Comparison of ENCODE assay signal across 22 mouse cellular contexts in the genomic region with DNA sequence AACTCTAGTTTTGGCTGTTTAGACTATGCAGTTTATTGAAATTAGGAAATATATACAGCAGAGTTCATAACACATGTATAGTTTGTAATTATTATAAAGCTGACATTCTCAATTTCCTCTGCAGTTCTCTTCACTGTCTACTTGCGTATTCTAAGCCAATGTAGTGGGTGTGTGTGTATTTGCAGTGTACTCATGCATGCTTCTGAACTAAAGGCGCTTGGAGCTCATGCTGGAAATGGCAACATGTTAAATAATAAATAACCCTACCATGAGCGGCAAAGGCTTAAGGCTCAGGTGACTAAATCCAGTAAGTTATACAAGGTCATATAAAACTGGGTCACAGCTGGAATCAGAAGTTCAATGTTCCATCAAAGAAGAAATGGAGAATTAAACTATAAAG. TPM values are rescaled to one million over a fixed set of nuclear protein-coding genes. Genes with fewer than 3 reads are reported as not detected.
A peak's percentile ranks its signal among the peaks of the same experiment; 100 is the strongest.
DNase-seq lines count a peak whose midpoint lies in the region; ATAC-seq lines count a peak whose summit lies in the region.
"Had no signal": no experiment of that assay in that cellular context is flagged by ENCODE, and none has a peak within 500 bp of the region (broad histone marks: within the 10 kb centered on the region; RNA-seq: fewer than 3 reads in every experiment).

No protein-coding gene starts in this region.

- no peak for ATAC-seq in kidney, embryonic 16.5 days (ENCODE audit: low FRiP score, low TSS enrichment)
- ATAC-seq in heart, embryonic 11.5 days (replicated peaks; ENCODE audit: insufficient number of reproducible peaks, low FRiP score, low TSS enrichment) = no peak
- ATAC-seq: CD4-positive, CD25-positive, alpha-beta regulatory T cell, adult 4 months; forebrain, embryonic 13.5 days; forebrain, postnatal 0 days had no signal

- no peaks in the 10 kb centered on the region for H3K36me3 ChIP-seq in kidney, embryonic 16.5 days (ENCODE audit: insufficient read depth, low read length)
- no peaks in the 10 kb centered on the region for H3K36me3 ChIP-seq in heart, embryonic 11.5 days (ENCODE audit: control insufficient read depth, insufficient read depth, low read length)
- H3K36me3 ChIP-seq: forebrain, embryonic 10.5 days; heart, embryonic 10.5 days; hindbrain, embryonic 12.5 days; hindbrain, embryonic 15.5 days had no signal

- WGBS in kidney, embryonic 16.5 days = 34% methylated on average over 3 of the region's 3 CpGs
- WGBS in heart, embryonic 11.5 days (ENCODE audit: insufficient replicate concordance) = 85% methylated on average over 3 of the region's 3 CpGs

- peak; percentile 21 for DNase-seq in kidney, adult 9 months
- peak; percentile 13 for DNase-seq in kidney, postnatal 14 days
- DNase-seq in kidney, postnatal 25 days = no peak
- DNase-seq in brain, adult 2 months (ENCODE audit: low read depth, low spot score) = peak; percentile 26
- DNase-seq in retina, embryonic 14.5 days (ENCODE audit: low spot score) = peak; percentile 22
- DNase-seq: adrenal gland, adult 2 months; adrenal gland, postnatal 14 days; cerebellum, adult 11-12 months; cerebellum, adult 8-10 months; cerebellum, postnatal 10 days; forebrain, postnatal 0 days; gastrocnemius, postnatal 10 days; gastrocnemius, postnatal 36 days; heart, adult 2 months had no signal

- H3K4me2 ChIP-seq in kidney, embryonic 16.5 days (replicated peaks; ENCODE audit: low read depth, low read length) = no peak overlapping the region
- H3K4me2 ChIP-seq in heart, embryonic 11.5 days = no peak overlapping the region
- H3K4me2 ChIP-seq: forebrain, embryonic 13.5 days; hindbrain, embryonic 12.5 days; hindbrain, embryonic 15.5 days had no signal

- H3K9me3 ChIP-seq in kidney, embryonic 16.5 days (ENCODE audit: low read length) = no peaks in the 10 kb centered on the region
- no peaks in the 10 kb centered on the region for H3K9me3 ChIP-seq in heart, embryonic 11.5 days (replicated peaks; ENCODE audit: control insufficient read depth, low read length)
- H3K9me3 ChIP-seq: forebrain, embryonic 10.5 days; forebrain, embryonic 13.5 days; heart, embryonic 10.5 days; hindbrain, embryonic 12.5 days; hindbrain, embryonic 15.5 days had no signal

- no peak overlapping the region for H3K9ac ChIP-seq in kidney, embryonic 16.5 days (replicated peaks; ENCODE audit: low read length)
- H3K9ac ChIP-seq in heart, embryonic 11.5 days (ENCODE audit: low read depth, low read length) = no peak overlapping the region
- H3K9ac ChIP-seq: forebrain, embryonic 13.5 days; forebrain, postnatal 0 days; hindbrain, embryonic 12.5 days; hindbrain, embryonic 15.5 days had no signal

- H3K27me3 ChIP-seq in kidney, embryonic 16.5 days (ENCODE audit: insufficient read depth, low read length) = no peaks in the 10 kb centered on the region
- no peaks in the 10 kb centered on the region for H3K27me3 ChIP-seq in heart, embryonic 11.5 days (ENCODE audit: control insufficient read depth, insufficient read depth, low read length)
- H3K27me3 ChIP-seq: forebrain, embryonic 13.5 days; hindbrain, embryonic 12.5 days; hindbrain, embryonic 15.5 days had no signal

- H3K4me3 ChIP-seq in kidney, embryonic 16.5 days (ENCODE audit: low read length) = no peak overlapping the region
- H3K4me3 ChIP-seq in heart, embryonic 11.5 days (ENCODE audit: low read depth, low read length) = no peak overlapping the region
- H3K4me3 ChIP-seq: forebrain, embryonic 10.5 days; forebrain, embryonic 13.5 days; heart, adult 2 months; heart, embryonic 10.5 days; hindbrain, embryonic 12.5 days; hindbrain, embryonic 15.5 days had no signal

- peaks cover 8% of the 10 kb centered on the region for H3K4me1 ChIP-seq in kidney, embryonic 16.5 days (ENCODE audit: insufficient read depth, low read length)
- no peaks in the 10 kb centered on the region for H3K4me1 ChIP-seq in heart, embryonic 11.5 days (ENCODE audit: control insufficient read depth, insufficient read depth, low read length)
- H3K4me1 ChIP-seq: forebrain, embryonic 10.5 days; forebrain, embryonic 13.5 days; heart, embryonic 10.5 days; hindbrain, embryonic 12.5 days; hindbrain, embryonic 15.5 days had no signal

- no peak overlapping the region for H3K27ac ChIP-seq in kidney, embryonic 16.5 days (ENCODE audit: low read length)
- no peak overlapping the region for H3K27ac ChIP-seq in heart, embryonic 11.5 days (ENCODE audit: low read depth, low read length)
- H3K27ac ChIP-seq: forebrain, embryonic 10.5 days; forebrain, embryonic 13.5 days; heart, adult 2 months; heart, embryonic 10.5 days; hindbrain, embryonic 12.5 days; hindbrain, embryonic 15.5 days had no signal

RNA-seq across cellular contexts. Expression of a gene that starts 46.4 kb away (rescaled TPM):
- polyA plus RNA-seq in kidney, embryonic 16.5 days (2015; fragmentation: Nextera tagmentation; extraction: Ambion mirVana) = 11.9 and 13.7 TPM in 2 replicates
- 5.9 and 6.8 TPM in 2 replicates for polyA plus RNA-seq in heart, embryonic 11.5 days (2014; fragmentation: Nextera tagmentation; extraction: Ambion mirVana)

Comparison
In these comparisons a context has a peak if more than half of its experiments do, and no peak if none do; other contexts are left out.
1. DNase-seq: peak in kidney, adult 9 months (single experiment), kidney, postnatal 14 days (single experiment), brain, adult 2 months (single experiment) and retina, embryonic 14.5 days (single experiment); none in kidney, postnatal 25 days (0 of 2).